Mouse (Mus musculus) activated CD4-positive, CD25-positive, alpha-beta regulatory T cell, adult 4 months (primary cell): ENCODE data around the gene Kcnk15. TPM values are rescaled to one million over a fixed set of nuclear protein-coding genes. Genes with fewer than 3 reads are reported as not detected.

ENCODE experiments used
- ATAC-seq: one replicate; pipeline ENCODE4 v1.8.0; 2017
- polyA plus RNA-seq, 2 experiments: library from polyadenylated mRNA; unstranded; fragments of 100-300 nt; shearing (Covaris generic); gene quantifications; one replicate each; pipeline ENCODE4 v1.2.1; 2017

The Kcnk15 gene
- polyA plus RNA-seq, 2 experiments from 2014 or later, result not detected

- ATAC-seq, result no peak
Measured at GRCm38 (mm10) chr2:163876830-163877498, 23.5 kb downstream of the Kcnk15 start.

DNA sequence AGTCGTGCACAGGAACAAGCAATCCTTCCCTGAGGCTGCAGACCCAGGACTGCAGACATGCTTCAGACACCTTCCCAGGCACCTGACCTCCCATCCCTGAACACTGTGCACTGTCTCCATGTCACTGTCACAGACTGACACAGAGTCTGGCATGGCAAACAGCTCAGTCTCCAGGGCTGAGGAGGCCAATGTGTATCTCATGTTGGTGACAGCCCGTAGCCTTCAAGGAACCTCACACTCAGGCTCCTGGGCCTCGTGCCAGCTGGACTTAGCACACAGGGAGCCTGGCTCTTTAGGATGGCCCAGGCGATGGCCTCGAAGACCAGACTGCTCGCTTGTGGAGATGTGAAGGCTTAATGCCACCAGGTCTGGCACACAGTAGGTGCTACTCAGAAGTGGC lies 27.4 kb downstream of the Kcnk15 start:
- ATAC-seq, result no peak

- ATAC-seq, result no peak
Measured at GRCm38 (mm10) chr2:163882859-163883652, 29.6 kb downstream of the Kcnk15 start.

DNA sequence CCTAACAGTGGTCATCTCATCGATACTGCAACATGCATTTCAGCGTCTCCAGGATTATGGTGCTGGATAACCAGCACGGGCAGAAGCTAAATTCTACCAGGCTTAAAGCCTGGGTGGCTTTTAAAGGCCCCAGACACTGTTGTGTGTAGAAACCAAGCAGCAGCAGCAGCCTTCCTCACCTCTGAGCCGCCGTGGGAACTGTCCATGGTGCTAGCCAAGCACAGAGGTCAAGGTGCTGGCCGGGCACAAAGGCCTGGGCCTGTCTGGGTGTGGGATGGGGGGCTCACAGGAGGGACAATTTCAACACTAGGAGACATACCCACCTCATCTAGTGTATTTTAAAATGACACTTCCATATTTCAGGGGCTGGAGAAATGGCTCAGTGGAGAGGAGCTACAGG lies 36.0 kb downstream of the Kcnk15 start:
- no peak for ATAC-seq

DNA sequence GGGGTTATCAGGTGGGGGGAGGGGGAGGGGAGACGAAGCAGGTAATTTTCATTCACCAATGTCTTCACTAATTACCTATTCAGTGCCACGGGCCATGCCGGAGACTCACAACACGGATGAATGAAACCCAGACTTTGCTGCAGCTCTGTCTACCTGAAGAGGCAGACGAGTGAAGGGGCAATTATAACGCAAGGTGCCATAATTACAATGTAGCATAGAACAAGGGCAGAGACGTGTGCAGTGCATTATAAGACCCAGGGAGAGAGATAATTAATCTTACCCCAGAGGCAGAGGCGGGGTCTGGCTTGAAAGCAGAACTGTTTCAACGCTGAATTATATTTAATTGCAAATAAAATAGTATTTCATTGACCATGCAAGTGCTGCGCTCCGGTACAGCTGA lies 37.1 kb downstream of the Kcnk15 start:
- ATAC-seq, result no peak

- no peak for ATAC-seq
Measured at GRCm38 (mm10) chr2:163891271-163891670, 37.8 kb downstream of the Kcnk15 start.

GRCm38 (mm10) chr2:163893446-163894370 lies 40.3 kb downstream of the Kcnk15 start:
- ATAC-seq, result no peak

- ATAC-seq, result no peak
Measured at GRCm38 (mm10) chr2:163895156-163895555, 41.7 kb downstream of the Kcnk15 start.

DNA sequence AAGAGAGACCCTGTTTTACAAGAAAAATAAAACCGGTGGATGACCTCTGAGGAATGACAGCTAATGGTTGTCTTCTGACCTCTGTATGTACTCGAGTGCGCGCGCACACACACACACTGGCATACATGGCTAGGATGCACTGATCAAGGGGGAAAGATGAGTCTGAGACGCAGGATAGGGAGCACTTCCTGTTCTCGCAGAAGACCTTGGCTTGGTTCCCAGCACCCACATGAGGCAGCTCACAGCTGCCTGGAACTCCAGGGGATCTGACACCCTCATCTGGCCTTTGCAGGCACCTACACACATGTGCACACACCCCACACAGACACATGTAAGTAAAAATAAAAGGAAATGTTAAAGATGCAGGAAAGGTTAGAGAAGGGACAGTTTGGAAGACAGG lies 43.6 kb downstream of the Kcnk15 start:
- no peak for ATAC-seq

DNA sequence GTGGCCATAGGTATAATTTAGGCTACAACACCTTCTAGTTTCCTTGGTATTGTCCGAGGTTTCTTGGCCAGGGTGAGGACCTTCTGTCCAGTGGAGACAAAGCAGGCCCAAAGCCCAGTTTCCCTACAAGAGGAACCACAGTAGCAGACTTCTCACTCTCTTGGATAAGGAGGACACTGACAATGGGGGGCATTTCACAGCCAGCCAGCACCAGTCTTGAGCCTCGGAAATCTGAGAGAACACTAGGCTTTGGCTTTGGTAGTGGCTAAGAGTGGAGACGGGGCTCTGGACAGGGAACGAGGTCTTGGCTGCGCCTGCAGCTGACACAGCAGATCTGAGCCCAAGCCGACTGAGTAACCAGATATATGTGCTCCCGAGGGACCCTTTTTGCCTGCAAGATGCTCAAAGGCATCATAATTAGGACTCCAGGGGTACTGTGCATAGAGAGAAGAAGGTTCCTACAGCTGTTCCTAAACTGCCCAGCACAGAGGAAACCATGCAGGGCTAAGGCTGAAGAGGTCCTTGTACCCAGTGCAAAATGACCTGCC lies 44.6 kb downstream of the Kcnk15 start:
- no peak for ATAC-seq

GRCm38 (mm10) chr2:163899910-163900411 lies 46.5 kb downstream of the Kcnk15 start:
- ATAC-seq, result no peak

GRCm38 (mm10) chr2:163901043-163901442 lies 47.6 kb downstream of the Kcnk15 start:
- ATAC-seq, result no peak

GRCm38 (mm10) chr2:163902448-163902847 lies 49.0 kb downstream of the Kcnk15 start:
- no peak for ATAC-seq

- no peak for ATAC-seq
Measured at GRCm38 (mm10) chr2:163903461-163903860, 50.0 kb downstream of the Kcnk15 start.

DNA sequence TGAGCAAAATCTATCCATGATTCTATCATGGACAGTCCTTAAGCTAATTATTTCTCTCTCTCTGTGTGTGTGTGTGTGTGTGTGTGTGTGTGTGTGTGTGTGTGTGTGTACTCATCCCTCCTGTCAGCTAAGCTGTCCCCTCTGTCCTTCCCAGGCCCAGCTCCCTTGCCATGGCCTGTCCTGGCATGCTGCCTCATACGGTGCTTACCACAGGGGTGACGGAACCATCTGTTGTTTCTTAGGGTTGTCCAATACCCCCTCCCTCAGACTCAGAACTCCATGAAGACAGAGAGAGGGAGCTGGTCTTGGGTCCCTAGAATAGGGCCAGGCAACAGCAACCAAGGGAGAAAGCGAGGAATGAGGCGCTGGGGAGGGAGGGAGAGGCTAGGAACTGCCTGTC lies 50.9 kb downstream of the Kcnk15 start:
- ATAC-seq, result no peak

DNA sequence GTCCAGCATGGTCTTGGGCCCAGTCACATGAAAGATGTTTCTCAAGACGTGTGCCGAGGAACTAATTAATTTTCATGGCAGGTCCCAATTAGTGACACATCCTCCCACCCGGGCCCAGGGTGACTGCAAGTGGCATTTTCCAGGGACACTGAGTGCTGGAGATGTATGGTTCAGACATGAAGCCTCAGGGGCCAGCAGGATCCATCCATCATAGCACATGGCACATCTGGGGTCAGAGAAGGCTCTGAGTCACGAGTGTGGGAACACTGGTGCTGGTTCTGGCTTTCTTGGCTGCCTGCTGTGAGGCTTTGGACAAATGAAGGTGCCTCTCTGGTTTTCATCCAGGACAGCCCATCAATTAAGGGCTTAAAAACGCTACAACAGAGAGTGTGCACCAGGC lies 53.7 kb downstream of the Kcnk15 start:
- ATAC-seq, result no peak

Other genes with a start within 250 kb of the Kcnk15 start
- gene Serinc3, start 208.5 kb upstream of the Kcnk15 start, polyA plus RNA-seq, result 100 to 1,000 TPM; 149 to 159 TPM
- 1 to 10 TPM; 4.2 to 6.4 TPM for gene Pkig, start 195.3 kb upstream of the Kcnk15 start, polyA plus RNA-seq
- gene Ada, start 103.4 kb upstream of the Kcnk15 start, polyA plus RNA-seq, result 10 to 100 TPM in 1 of 2 experiments, 1 to 10 TPM in 1; 8.1 to 10.8 TPM
- not detected for gene Ccn5, start 32.8 kb upstream of the Kcnk15 start, polyA plus RNA-seq
- not detected for gene Rims4, start 65.0 kb downstream of the Kcnk15 start, polyA plus RNA-seq
- 10 to 100 TPM; 80.9 to 82.3 TPM for gene Ywhab, start 141.3 kb downstream of the Kcnk15 start, polyA plus RNA-seq
- 1 to 10 TPM; 2.9 to 4.1 TPM for gene Pabpc1l, start 171.8 kb downstream of the Kcnk15 start, polyA plus RNA-seq
- 100 to 1,000 TPM; 188 to 203 TPM for gene Stk4, start 216.7 kb downstream of the Kcnk15 start, polyA plus RNA-seq
- 100 to 1,000 TPM; 109 to 114 TPM for gene Tomm34, start 217.5 kb downstream of the Kcnk15 start, polyA plus RNA-seq